Mouse (Mus musculus) ES-E14 (cell line): ENCODE measurements around the gene Ucma. TPM values are rescaled to one million over a fixed set of nuclear protein-coding genes. Genes with fewer than 3 reads are reported as not detected.

ENCODE experiments used
- DNase-seq: peaks from one replicate; pipeline ENCODE4 v3.0.0-alpha.2; 2013; ENCODE audit warnings: low read depth, low spot score
- H3K27ac ChIP-seq: 2 replicates; pipeline ENCODE4 v1.5.1; 2012; ENCODE audit warnings: low read depth, mild to moderate bottlenecking, low read length, moderate library complexity, mixed read lengths; ENCODE audit not compliant: poor library complexity, insufficient read depth, severe bottlenecking
- H3K36me3 ChIP-seq: 2 replicates; pipeline ENCODE4 v1.6.1; 2012; ENCODE audit warnings: mild to moderate bottlenecking, low read length, moderate library complexity, mixed read lengths; ENCODE audit not compliant: control insufficient read depth, poor library complexity, insufficient read depth, severe bottlenecking
- H3K4me1 ChIP-seq, 2 experiments: fragments of 150-350 bp in 1 of 2; sonication (generic) in 1 of 2; 2 replicates each; pipeline ENCODE4 v1.6.1; 2012; ENCODE audit warnings: low read length in 2 of 2, mild to moderate bottlenecking in 1 of 2, mixed read lengths in 1 of 2; ENCODE audit not compliant: control insufficient read depth in 2 of 2, insufficient read depth in 2 of 2, poor library complexity in 1 of 2
- H3K4me3 ChIP-seq, 2 experiments: fragments of 150-350 bp in 1 of 2; sonication (generic) in 1 of 2; 2 replicates each; pipeline ENCODE4 v1.5.1; 2012; ENCODE audit warnings: low read length in 2 of 2, low read depth in 1 of 2, mild to moderate bottlenecking in 1 of 2, mixed read lengths in 1 of 2; ENCODE audit not compliant: insufficient read depth in 1 of 2, poor library complexity in 1 of 2, severe bottlenecking in 1 of 2
- H3K9ac ChIP-seq: 2 replicates; pipeline ENCODE4 v1.6.1; 2012; ENCODE audit warnings: low read depth, mild to moderate bottlenecking, low read length, mixed read lengths; ENCODE audit not compliant: poor library complexity, insufficient read depth, severe bottlenecking
- H3K9me3 ChIP-seq: fragments of 150-350 bp; sonication (generic); 2 replicates; pipeline ENCODE4 v1.6.1; 2012; ENCODE audit warnings: low read depth, mild to moderate bottlenecking, low read length; ENCODE audit not compliant: control insufficient read depth, insufficient read depth
- CHD2 ChIP-seq: IDR thresholded peaks from 2 replicates; pipeline ENCODE4 v1.6.1; 2014; ENCODE audit warnings: mild to moderate bottlenecking, low read depth, low read length, inconsistent platforms
- HCFC1 ChIP-seq: IDR thresholded peaks from 2 replicates; pipeline ENCODE4 v1.6.1; 2012; ENCODE audit warnings: low read length, inconsistent platforms, borderline replicate concordance; ENCODE audit not compliant: insufficient read depth
- MAFK ChIP-seq: IDR thresholded peaks from 2 replicates; pipeline ENCODE4 v1.6.1; 2014; ENCODE audit warnings: mild to moderate bottlenecking, low read depth, low read length, inconsistent platforms; ENCODE audit not compliant: insufficient read depth
- ZC3H11A ChIP-seq: IDR thresholded peaks from 2 replicates; pipeline ENCODE4 v1.6.1; 2012; ENCODE audit warnings: low read depth, mild to moderate bottlenecking, inconsistent platforms, low read length, borderline replicate concordance
- ZNF384 ChIP-seq: IDR thresholded peaks from 2 replicates; pipeline ENCODE4 v1.6.1; 2012; ENCODE audit warnings: low read depth, low read length, inconsistent platforms
- in situ Hi-C, 2 experiments: fragments of 600-800 bp; cut with MboI; formaldehyde crosslinking; loops; one replicate each; pipeline ENCODE4 v1.15.1; 2025; ENCODE audit warnings: low sequenced_read_pairs in 2 of 2, inconsistent platforms in 1 of 2; ENCODE audit not compliant: unreplicated experiment in 2 of 2
- total RNA-seq: library from RNA; depleted of rRNA; stranded (reverse); fragments of 300-350 nt; gene quantifications from 2 replicates; pipeline ENCODE4 v1.2.3, GENCODE M21; 2012

Ucma gene
- total RNA-seq, 1 experiment: 2.7 TPM

- TF ChIP-seq CHD2 (no peak), ZC3H11A (no peak), MAFK (no peak), HCFC1 (no peak), ZNF384 (no peak)
- peaks cover 5% of the 10 kb centered on the region for H3K36me3 ChIP-seq
- H3K4me1 ChIP-seq: peaks cover 2 to 3% of the 10 kb centered on the region in 2 experiments; a peak in 1 of 4 replicates
- in situ Hi-C loops: no loop called here
- no peak for DNase-seq
- H3K27ac ChIP-seq: no peak overlapping the region; the same call in 1 of the 2 replicates
- no peaks in the 10 kb centered on the region for H3K9me3 ChIP-seq
- no peak overlapping the region for H3K9ac ChIP-seq
- H3K4me3 ChIP-seq: no peak overlapping the region
Measured at GRCm38 (mm10) chr2:5015527-5015926, 39.6 kb downstream of the Ucma start.

GRCm38 (mm10) chr2:5016922-5017321, 41.0 kb downstream of the Ucma start:
- H3K9me3 ChIP-seq: no peaks in the 10 kb centered on the region
- no peak for DNase-seq
- no peaks in the 10 kb centered on the region for H3K36me3 ChIP-seq
- in situ Hi-C loops: no loop called here
- peaks cover 0 to 3% of the 10 kb centered on the region in 2 experiments; a peak in 1 of 4 replicates for H3K4me1 ChIP-seq
- no peak overlapping the region for H3K4me3 ChIP-seq
- H3K9ac ChIP-seq: no peak overlapping the region; the same call in 1 of the 2 replicates
- TF ChIP-seq CHD2: no peak
- no peak for TF ChIP-seq HCFC1
- TF ChIP-seq ZC3H11A: no peak
- no peak for TF ChIP-seq MAFK
- no peak for TF ChIP-seq ZNF384
- H3K27ac ChIP-seq: no peak overlapping the region

GRCm38 (mm10) chr2:5019708-5020107, 43.8 kb downstream of the Ucma start:
- Histone ChIP-seq H3K9me3 (no peaks in the 10 kb centered on the region), H3K27ac (no peak overlapping the region), H3K4me3 (no peak overlapping the region), H3K4me1 (peaks cover 0 to 3% of the 10 kb centered on the region in 2 experiments; a peak in 1 of 4 replicates), H3K36me3 (peaks cover 2% of the 10 kb centered on the region; the same call in 1 of the 2 replicates), H3K9ac (no peak overlapping the region)
- TF ChIP-seq HCFC1: no peak
- no peak for TF ChIP-seq ZC3H11A
- TF ChIP-seq CHD2: no peak
- TF ChIP-seq ZNF384: no peak
- no peak for TF ChIP-seq MAFK
- in situ Hi-C loops: no loop called here
- DNase-seq: no peak

- H3K9me3 ChIP-seq: no peaks in the 10 kb centered on the region
- H3K36me3 ChIP-seq: peaks cover 2% of the 10 kb centered on the region; the same call in 1 of the 2 replicates
- no peak overlapping the region for H3K9ac ChIP-seq
- no peak for DNase-seq
- in situ Hi-C loops: no loop called here
- TF ChIP-seq ZNF384 (no peak), HCFC1 (no peak), MAFK (no peak), CHD2 (no peak), ZC3H11A (no peak)
- H3K27ac ChIP-seq: no peak overlapping the region
- no peaks in the 10 kb centered on the region; a peak in 1 of 4 replicates for H3K4me1 ChIP-seq
- H3K4me3 ChIP-seq: no peak overlapping the region
Measured at GRCm38 (mm10) chr2:5023275-5023674, 47.4 kb downstream of the Ucma start.
